Mouse (Mus musculus): ENCODE data around the gene Rnft2. TPM values are rescaled to one million over a fixed set of nuclear protein-coding genes. Genes with fewer than 3 reads are reported as not detected.

Rnft2 gene
- polyA plus RNA-seq (2012; rRNA removed) (0.78 and 1.1 TPM in 2 replicates), polyA plus RNA-seq (2014; fragmentation: Nextera tagmentation; extraction: Ambion mirVana) (0.04 and 0.18 TPM in 2 replicates)

- Histone ChIP-seq H3K4me3 (ENCODE audit: insufficient read depth in 1 of 2, low read depth in 2 of 2, low read length in 2 of 2) (peak within 1 kb of the TSS; percentile 51 to 75), H3K4me2 (ENCODE audit: low read depth) (peak within 1 kb of the TSS; percentile 72), H3K9me3 (ENCODE audit: control insufficient read depth, low read length) (no peaks in the 10 kb centered on the region), H3K9ac (replicated peaks) (peak within 1 kb of the TSS; percentile 27; the same call in 1 of the 2 replicates), H3K4me1 (replicated peaks; ENCODE audit: control insufficient read depth in 2 of 2, insufficient read depth in 2 of 2, low read length in 1 of 2) (peaks cover 0 to 9% of the 10 kb centered on the region in 2 experiments; a peak in 1 of 4 replicates), H3K36me3 (replicated peaks; ENCODE audit: control insufficient read depth, insufficient read depth, low read depth) (no peaks in the 10 kb centered on the region), H3K27me3 (ENCODE audit: control insufficient read depth, insufficient read depth, low read length) (no peaks in the 10 kb centered on the region), H3K27ac (no peak within 1 kb of the TSS)
- TF ChIP-seq CTCF (IDR thresholded peaks at IDR 0.05; ENCODE audit: low read depth) (peak; percentile 25; the same call in 1 of the 2 replicates), EP300 (IDR thresholded peaks at IDR 0.05; ENCODE audit: low read depth) (no peak)
- peak; percentile 87 to 91 (median 89) for DNase-seq (ENCODE audit: low read depth in 3 of 3, low spot score in 3 of 3)
- ATAC-seq (ENCODE audit: insufficient read depth): peak; percentile 100
- WGBS (ENCODE audit: insufficient replicate concordance): under 1% methylated on average over 68 of the region's 68 CpGs
These were observed at the start of gene Rnft2, which contains the start of gene 2410131K14Rik for GRCm38 (mm10) chr5:118244606-118245443. Gene Rnft2 (minus strand): TSS chr5:118245116. Gene 2410131K14Rik (plus strand): TSS chr5:118245227.

GRCm38 (mm10) chr5:118294086-118294864 lies 49.4 kb upstream of the Rnft2 start:
- ATAC-seq (ENCODE audit: insufficient read depth) (peak; percentile 70; the same call in 1 of the 2 replicates), DNase-seq (ENCODE audit: low read depth in 3 of 3, low spot score in 3 of 3) (peak; percentile 23 to 33 (median 33))
- no peaks in the 10 kb centered on the region for H3K9me3 ChIP-seq (ENCODE audit: control insufficient read depth, low read length)
- no peak overlapping the region for H3K27ac ChIP-seq
- H3K4me2 ChIP-seq (ENCODE audit: low read depth): no peak overlapping the region
- H3K4me3 ChIP-seq (ENCODE audit: insufficient read depth in 1 of 2, low read depth in 2 of 2, low read length in 2 of 2): no peak overlapping the region
- no peaks in the 10 kb centered on the region for H3K27me3 ChIP-seq (ENCODE audit: control insufficient read depth, insufficient read depth, low read length)
- H3K36me3 ChIP-seq (replicated peaks; ENCODE audit: control insufficient read depth, insufficient read depth, low read depth): no peaks in the 10 kb centered on the region
- no peak overlapping the region for H3K9ac ChIP-seq (replicated peaks)
- 40% methylated on average over 23 of the region's 23 CpGs for WGBS (ENCODE audit: insufficient replicate concordance)
- H3K4me1 ChIP-seq (replicated peaks; ENCODE audit: control insufficient read depth in 2 of 2, insufficient read depth in 2 of 2, low read length in 1 of 2): peaks cover 0 to 5% of the 10 kb centered on the region in 2 experiments; a peak in 1 of 4 replicates
- TF ChIP-seq CTCF (IDR thresholded peaks at IDR 0.05; ENCODE audit: low read depth) (no peak), EP300 (IDR thresholded peaks at IDR 0.05; ENCODE audit: low read depth) (no peak)

GRCm38 (mm10) chr5:118292476-118292875 lies 47.6 kb upstream of the Rnft2 start:
- no peaks in the 10 kb centered on the region for H3K36me3 ChIP-seq (replicated peaks; ENCODE audit: control insufficient read depth, insufficient read depth, low read depth)
- H3K9me3 ChIP-seq (ENCODE audit: control insufficient read depth, low read length): no peaks in the 10 kb centered on the region
- H3K4me1 ChIP-seq (replicated peaks; ENCODE audit: control insufficient read depth in 2 of 2, insufficient read depth in 2 of 2, low read length in 1 of 2): peaks cover 0 to 5% of the 10 kb centered on the region in 2 experiments; a peak in 1 of 4 replicates
- TF ChIP-seq CTCF (IDR thresholded peaks at IDR 0.05; ENCODE audit: low read depth) (no peak), EP300 (IDR thresholded peaks at IDR 0.05; ENCODE audit: low read depth) (no peak)
- WGBS (ENCODE audit: insufficient replicate concordance): 44% methylated on average over 4 of the region's 4 CpGs
- H3K27me3 ChIP-seq (ENCODE audit: control insufficient read depth, insufficient read depth, low read length): no peaks in the 10 kb centered on the region
- DNase-seq (ENCODE audit: low read depth in 3 of 3, low spot score in 3 of 3) (no peak), ATAC-seq (ENCODE audit: insufficient read depth) (no peak)
- H3K27ac ChIP-seq: no peak overlapping the region
- H3K9ac ChIP-seq (replicated peaks): no peak overlapping the region
- no peak overlapping the region for H3K4me2 ChIP-seq (ENCODE audit: low read depth)
- H3K4me3 ChIP-seq (ENCODE audit: insufficient read depth in 1 of 2, low read depth in 2 of 2, low read length in 2 of 2): no peak overlapping the region

GRCm38 (mm10) chr5:118291453-118291852 lies 46.5 kb upstream of the Rnft2 start:
- no peak overlapping the region for H3K27ac ChIP-seq
- no peaks in the 10 kb centered on the region for H3K27me3 ChIP-seq (ENCODE audit: control insufficient read depth, insufficient read depth, low read length)
- no peak overlapping the region for H3K4me2 ChIP-seq (ENCODE audit: low read depth)
- H3K4me3 ChIP-seq (ENCODE audit: insufficient read depth in 1 of 2, low read depth in 2 of 2, low read length in 2 of 2): no peak overlapping the region
- TF ChIP-seq CTCF (IDR thresholded peaks at IDR 0.05; ENCODE audit: low read depth) (peak; percentile 42), EP300 (IDR thresholded peaks at IDR 0.05; ENCODE audit: low read depth) (no peak)
- no peaks in the 10 kb centered on the region for H3K36me3 ChIP-seq (replicated peaks; ENCODE audit: control insufficient read depth, insufficient read depth, low read depth)
- peaks cover 0 to 5% of the 10 kb centered on the region in 2 experiments; a peak in 1 of 4 replicates for H3K4me1 ChIP-seq (replicated peaks; ENCODE audit: control insufficient read depth in 2 of 2, insufficient read depth in 2 of 2, low read length in 1 of 2)
- WGBS (ENCODE audit: insufficient replicate concordance): 74% methylated on average over 4 of the region's 4 CpGs
- ATAC-seq (ENCODE audit: insufficient read depth) (no peak), DNase-seq (ENCODE audit: low read depth in 3 of 3, low spot score in 3 of 3) (no peak)
- no peaks in the 10 kb centered on the region for H3K9me3 ChIP-seq (ENCODE audit: control insufficient read depth, low read length)
- H3K9ac ChIP-seq (replicated peaks): no peak overlapping the region

All from liver, embryonic 14.5 days (tissue).